Mouse (Mus musculus) stomach, embryonic 16.5 days (tissue): ENCODE measurements at regions not wholly inside any gene's neighbourhood (a gene's known extent, or its start where the extent isn't known, plus 50 kb on each side); places are given as distances from the start of the nearest gene placed in this dataset.

ENCODE experiments used
- ATAC-seq: fragments of 200-750 bp; cut with Nextera tagmentation; 2 replicates; pipeline ENCODE4 v1.8.0; 2017; ENCODE audit warnings: moderate number of reproducible peaks, moderate TSS enrichment; ENCODE audit not compliant: insufficient read depth, low FRiP score
- H3K27ac ChIP-seq: fragments of 300-500 bp; sonication (generic); 2 replicates; pipeline ENCODE4 v1.5.1; 2014; ENCODE audit warnings: low read length
- H3K27me3 ChIP-seq: fragments of 300-500 bp; sonication (generic); 2 replicates; pipeline ENCODE4 v1.6.1; 2014; ENCODE audit warnings: low read length, control low read depth, mixed read lengths; ENCODE audit not compliant: control insufficient read depth, insufficient read depth
- H3K36me3 ChIP-seq: fragments of 300-500 bp; sonication (generic); 2 replicates; pipeline ENCODE4 v1.6.1; 2014; ENCODE audit warnings: low read length; ENCODE audit not compliant: control insufficient read depth, insufficient read depth
- H3K4me1 ChIP-seq: fragments of 300-500 bp; sonication (generic); 2 replicates; pipeline ENCODE4 v1.6.1; 2014; ENCODE audit warnings: low read length, control low read depth, mixed read lengths; ENCODE audit not compliant: control insufficient read depth, insufficient read depth
- H3K4me2 ChIP-seq: fragments of 300-500 bp; sonication (generic); 2 replicates; pipeline ENCODE4 v1.6.1; 2014; ENCODE audit warnings: low read depth, low read length, mixed read lengths
- H3K4me3 ChIP-seq: fragments of 300-500 bp; sonication (generic); replicated peaks from 2 replicates; pipeline ENCODE4 v1.5.1; 2014; ENCODE audit warnings: mild to moderate bottlenecking, low read length
- H3K9ac ChIP-seq: fragments of 300-500 bp; sonication (generic); 2 replicates; pipeline ENCODE4 v1.6.1; 2014; ENCODE audit warnings: low read length
- H3K9me3 ChIP-seq: fragments of 300-500 bp; sonication (generic); replicated peaks from 2 replicates; pipeline ENCODE4 v1.6.1; 2016; ENCODE audit warnings: low read length, control low read depth; ENCODE audit not compliant: control insufficient read depth
- WGBS: fragments of 180-500 bp; shearing (Covaris S2); extraction: QIAGEN DNeasy Blood & Tissue Kit; methylation state at CpG from one replicate; pipeline ENCODE4 v1.1.7; 2014; 5-methylcytosine and 5-hydroxymethylcytosine counted together

GRCm38 (mm10) chr3:123873709-123874108, 183.1 kb upstream of the Ndst3 start:
- H3K27me3 ChIP-seq, result no peaks in the 10 kb centered on the region
- H3K9me3 ChIP-seq, result no peaks in the 10 kb centered on the region
- no peaks in the 10 kb centered on the region for H3K4me1 ChIP-seq
- H3K4me2 ChIP-seq, result no peak overlapping the region
- H3K4me3 ChIP-seq, result no peak overlapping the region
- no peaks in the 10 kb centered on the region for H3K36me3 ChIP-seq
- no peak overlapping the region for H3K27ac ChIP-seq
- no peak overlapping the region for H3K9ac ChIP-seq
- ATAC-seq, result no peak
- WGBS, result 92% methylated on average over 2 of the region's 2 CpGs

GRCm38 (mm10) chr3:123893691-123894090, 203.0 kb upstream of the Ndst3 start:
- WGBS, result 57% methylated on average over 3 of the region's 3 CpGs

GRCm38 (mm10) chr3:123905928-123906721, 215.5 kb upstream of the Ndst3 start:
- Histone ChIP-seq H3K9ac (no peak overlapping the region), H3K4me3 (no peak overlapping the region), H3K9me3 (no peaks in the 10 kb centered on the region), H3K27me3 (no peaks in the 10 kb centered on the region), H3K4me2 (no peak overlapping the region), H3K36me3 (no peaks in the 10 kb centered on the region), H3K4me1 (no peaks in the 10 kb centered on the region), H3K27ac (peak overlapping the region; percentile 25; the same call in 1 of the 2 replicates)
- ATAC-seq, result no peak
- 31% methylated on average over 9 of the region's 9 CpGs for WGBS

More at GRCm38 (mm10) chr3:123893691-123894090, 203.0 kb upstream of the Ndst3 start:
- Histone ChIP-seq H3K4me2 (no peak overlapping the region), H3K9me3 (no peaks in the 10 kb centered on the region), H3K27me3 (no peaks in the 10 kb centered on the region), H3K4me3 (no peak overlapping the region), H3K9ac (no peak overlapping the region), H3K4me1 (no peaks in the 10 kb centered on the region), H3K27ac (no peak overlapping the region), H3K36me3 (no peaks in the 10 kb centered on the region)
- ATAC-seq, result no peak

GRCm38 (mm10) chr3:123918140-123918539, 227.5 kb upstream of the Ndst3 start:
- H3K4me1 ChIP-seq, result no peaks in the 10 kb centered on the region
- no peak overlapping the region for H3K27ac ChIP-seq
- ATAC-seq, result no peak
- WGBS, result 75% methylated on average over 3 of the region's 3 CpGs
- H3K9me3 ChIP-seq, result no peaks in the 10 kb centered on the region
- no peak overlapping the region for H3K4me2 ChIP-seq
- no peak overlapping the region for H3K9ac ChIP-seq
- no peaks in the 10 kb centered on the region for H3K27me3 ChIP-seq
- H3K4me3 ChIP-seq, result no peak overlapping the region
- no peaks in the 10 kb centered on the region for H3K36me3 ChIP-seq

GRCm38 (mm10) chr3:123952121-123952520, 261.5 kb upstream of the Ndst3 start:
- Histone ChIP-seq H3K9me3 (no peaks in the 10 kb centered on the region), H3K27ac (no peak overlapping the region), H3K4me3 (no peak overlapping the region), H3K27me3 (no peaks in the 10 kb centered on the region), H3K4me2 (no peak overlapping the region), H3K9ac (no peak overlapping the region), H3K4me1 (no peaks in the 10 kb centered on the region), H3K36me3 (no peaks in the 10 kb centered on the region)
- 73% methylated on average over 6 of the region's 6 CpGs for WGBS
- no peak for ATAC-seq

- H3K9me3 ChIP-seq, result no peaks in the 10 kb centered on the region
- no peak overlapping the region for H3K4me2 ChIP-seq
- no peak for ATAC-seq
- 79% methylated on average over 3 of the region's 3 CpGs for WGBS
- H3K4me3 ChIP-seq, result no peak overlapping the region
- H3K27ac ChIP-seq, result no peak overlapping the region
- no peaks in the 10 kb centered on the region for H3K4me1 ChIP-seq
- H3K27me3 ChIP-seq, result no peaks in the 10 kb centered on the region
- H3K9ac ChIP-seq, result no peak overlapping the region
- H3K36me3 ChIP-seq, result no peaks in the 10 kb centered on the region
These were observed 276.7 kb upstream of the Ndst3 start for GRCm38 (mm10) chr3:123967373-123967772.

GRCm38 (mm10) chr3:123972367-123972766, 281.7 kb upstream of the Ndst3 start:
- Histone ChIP-seq H3K27me3 (no peaks in the 10 kb centered on the region), H3K36me3 (no peaks in the 10 kb centered on the region), H3K4me1 (no peaks in the 10 kb centered on the region), H3K9me3 (no peaks in the 10 kb centered on the region), H3K4me3 (no peak overlapping the region), H3K27ac (no peak overlapping the region), H3K4me2 (no peak overlapping the region), H3K9ac (no peak overlapping the region)
- no peak for ATAC-seq
- 72% methylated on average over 3 of the region's 3 CpGs for whole genome bisulfite sequencing

GRCm38 (mm10) chr3:123973806-123974576, 283.3 kb upstream of the Ndst3 start:
- Histone ChIP-seq H3K4me1 (no peaks in the 10 kb centered on the region), H3K9ac (no peak overlapping the region), H3K27me3 (no peaks in the 10 kb centered on the region), H3K27ac (no peak overlapping the region), H3K36me3 (no peaks in the 10 kb centered on the region), H3K9me3 (no peaks in the 10 kb centered on the region), H3K4me2 (no peak overlapping the region), H3K4me3 (no peak overlapping the region)
- 64% methylated on average over 16 of the region's 16 CpGs for WGBS
- no peak for ATAC-seq

- no peak overlapping the region for H3K27ac ChIP-seq
- H3K9ac ChIP-seq, result no peak overlapping the region
- H3K4me2 ChIP-seq, result no peak overlapping the region
- no peak for ATAC-seq
- H3K36me3 ChIP-seq, result no peaks in the 10 kb centered on the region
- 76% methylated on average over 3 of the region's 3 CpGs for WGBS
- no peaks in the 10 kb centered on the region for H3K9me3 ChIP-seq
- no peak overlapping the region for H3K4me3 ChIP-seq
- H3K27me3 ChIP-seq, result no peaks in the 10 kb centered on the region
- H3K4me1 ChIP-seq, result no peaks in the 10 kb centered on the region
These were observed 285.8 kb upstream of the Ndst3 start for GRCm38 (mm10) chr3:123976475-123976874.
